Mouse (Mus musculus): ENCODE results near the gene Nmu. TPM values are rescaled to one million over a fixed set of nuclear protein-coding genes. Genes with fewer than 3 reads are reported as not detected.

The Nmu gene
- polyA plus RNA-seq, 1 experiment, result not detected

- H3K9me3 ChIP-seq (ENCODE audit: control insufficient read depth, low read length), result no peaks in the 10 kb centered on the region
- no peak overlapping the region for H3K4me3 ChIP-seq (replicated peaks)
- no peaks in the 10 kb centered on the region for H3K36me3 ChIP-seq (ENCODE audit: control insufficient read depth)
- no peak for TF ChIP-seq GATA1 (IDR thresholded peaks at IDR 0.05; ENCODE audit: low read length)
- no peak for TF ChIP-seq TAL1 (IDR thresholded peaks at IDR 0.05; ENCODE audit: low read length)
- no peaks in the 10 kb centered on the region for H3K4me1 ChIP-seq (ENCODE audit: control insufficient read depth)
- H3K27me3 ChIP-seq (ENCODE audit: control insufficient read depth), result peaks cover 23% of the 10 kb centered on the region
Observed at GRCm38 (mm10) chr5:76365406-76365805, 1.8 kb upstream of the Nmu start.

GRCm38 (mm10) chr5:76360786-76361185 lies 2.8 kb downstream of the Nmu start:
- no peak overlapping the region for H3K4me3 ChIP-seq (replicated peaks)
- H3K4me1 ChIP-seq (ENCODE audit: control insufficient read depth), result no peaks in the 10 kb centered on the region
- no peaks in the 10 kb centered on the region for H3K36me3 ChIP-seq (ENCODE audit: control insufficient read depth)
- H3K9me3 ChIP-seq (ENCODE audit: control insufficient read depth, low read length), result no peaks in the 10 kb centered on the region
- no peak for TF ChIP-seq GATA1 (IDR thresholded peaks at IDR 0.05; ENCODE audit: low read length)
- TF ChIP-seq TAL1 (IDR thresholded peaks at IDR 0.05; ENCODE audit: low read length), result no peak
- H3K27me3 ChIP-seq (ENCODE audit: control insufficient read depth), result peaks cover 23% of the 10 kb centered on the region

DNA sequence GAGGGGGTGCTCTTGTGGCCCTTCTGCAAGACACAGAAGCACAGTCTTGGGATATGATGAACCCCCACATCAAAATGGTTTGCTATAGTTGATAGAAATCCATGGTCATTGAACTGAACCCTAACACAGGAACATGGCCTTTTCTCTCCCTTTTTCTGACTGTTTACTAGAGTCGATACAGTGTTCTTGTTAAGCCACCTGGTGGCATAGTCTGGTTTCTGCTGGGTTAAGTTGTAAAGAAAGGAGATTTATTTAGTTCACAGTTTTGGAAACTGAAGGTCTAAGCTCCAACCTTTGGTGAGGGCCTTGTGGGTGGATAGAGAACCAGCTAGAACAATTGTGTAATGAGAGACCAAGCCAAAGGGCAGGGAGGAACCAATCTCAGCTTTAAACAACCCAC lies 3.5 kb downstream of the Nmu start:
- no peak for TF ChIP-seq TAL1 (IDR thresholded peaks at IDR 0.05; ENCODE audit: low read length)
- TF ChIP-seq GATA1 (IDR thresholded peaks at IDR 0.05; ENCODE audit: low read length), result no peak

GRCm38 (mm10) chr5:76351953-76352611 lies 11.5 kb downstream of the Nmu start:
- Histone ChIP-seq H3K27me3 (ENCODE audit: control insufficient read depth) (no peaks in the 10 kb centered on the region), H3K9me3 (ENCODE audit: control insufficient read depth, low read length) (no peaks in the 10 kb centered on the region), H3K4me3 (replicated peaks) (no peak overlapping the region), H3K4me1 (ENCODE audit: control insufficient read depth) (no peaks in the 10 kb centered on the region), H3K36me3 (ENCODE audit: control insufficient read depth) (no peaks in the 10 kb centered on the region)
- TF ChIP-seq TAL1 (IDR thresholded peaks at IDR 0.05; ENCODE audit: low read length) (no peak), GATA1 (IDR thresholded peaks at IDR 0.05; ENCODE audit: low read length) (no peak)

More for the DNA sequence above, 3.5 kb downstream of the Nmu start:
- H3K9me3 ChIP-seq (ENCODE audit: control insufficient read depth, low read length), result no peaks in the 10 kb centered on the region
- H3K36me3 ChIP-seq (ENCODE audit: control insufficient read depth), result no peaks in the 10 kb centered on the region
- no peaks in the 10 kb centered on the region for H3K4me1 ChIP-seq (ENCODE audit: control insufficient read depth)
- no peak overlapping the region for H3K4me3 ChIP-seq (replicated peaks)
- H3K27me3 ChIP-seq (ENCODE audit: control insufficient read depth), result peaks cover 21% of the 10 kb centered on the region

GRCm38 (mm10) chr5:76351537-76351936 lies 12.1 kb downstream of the Nmu start:
- Histone ChIP-seq H3K4me3 (replicated peaks) (no peak overlapping the region), H3K27me3 (ENCODE audit: control insufficient read depth) (no peaks in the 10 kb centered on the region), H3K36me3 (ENCODE audit: control insufficient read depth) (no peaks in the 10 kb centered on the region), H3K4me1 (ENCODE audit: control insufficient read depth) (no peaks in the 10 kb centered on the region), H3K9me3 (ENCODE audit: control insufficient read depth, low read length) (no peaks in the 10 kb centered on the region)
- TF ChIP-seq TAL1 (IDR thresholded peaks at IDR 0.05; ENCODE audit: low read length) (no peak), GATA1 (IDR thresholded peaks at IDR 0.05; ENCODE audit: low read length) (no peak)

DNA sequence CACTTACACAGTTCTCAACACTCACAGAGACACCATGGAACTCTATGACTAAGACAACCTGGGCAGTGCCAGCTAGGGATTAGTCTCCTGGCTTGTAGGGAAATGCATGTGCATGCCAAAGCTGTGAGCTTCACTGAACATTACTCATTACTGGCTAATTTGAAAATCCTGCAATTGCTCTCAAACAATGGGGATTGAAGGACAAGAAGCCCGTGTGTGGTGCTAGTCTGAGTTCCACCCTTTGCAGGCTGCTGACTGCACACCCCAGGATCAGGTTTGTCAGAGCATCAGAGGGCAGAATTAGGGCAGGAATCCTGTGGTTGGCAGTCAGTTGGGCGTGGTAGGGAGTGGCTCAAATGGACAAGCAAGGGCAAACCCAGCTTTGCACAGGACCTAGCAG lies 17.5 kb downstream of the Nmu start:
- no peak for TF ChIP-seq TAL1 (IDR thresholded peaks at IDR 0.05; ENCODE audit: low read length)
- no peak for TF ChIP-seq GATA1 (IDR thresholded peaks at IDR 0.05; ENCODE audit: low read length)
- no peaks in the 10 kb centered on the region for H3K4me1 ChIP-seq (ENCODE audit: control insufficient read depth)
- H3K4me3 ChIP-seq (replicated peaks), result no peak overlapping the region
- H3K36me3 ChIP-seq (ENCODE audit: control insufficient read depth), result no peaks in the 10 kb centered on the region
- no peaks in the 10 kb centered on the region for H3K27me3 ChIP-seq (ENCODE audit: control insufficient read depth)
- H3K9me3 ChIP-seq (ENCODE audit: control insufficient read depth, low read length), result no peaks in the 10 kb centered on the region

DNA sequence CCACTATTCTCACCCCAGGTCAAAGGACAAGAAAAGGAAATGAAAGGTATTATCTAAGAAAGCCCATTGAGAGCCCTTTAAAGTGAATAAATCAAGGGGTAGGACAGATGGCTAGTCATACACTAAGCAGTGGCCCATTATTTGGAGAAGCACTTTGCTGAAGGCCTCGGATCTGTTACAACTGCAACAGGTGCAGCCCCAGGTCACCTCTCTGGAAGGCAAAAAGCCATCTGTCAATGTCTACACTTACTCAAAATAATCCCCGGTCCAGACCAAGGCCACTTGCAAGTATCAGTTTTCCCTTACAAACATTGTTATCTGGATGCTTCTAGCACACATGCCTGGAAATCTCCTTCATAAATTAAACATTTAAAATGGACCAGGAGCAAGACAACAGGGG lies 22.7 kb downstream of the Nmu start:
- no peak overlapping the region for H3K4me3 ChIP-seq (replicated peaks)
- no peaks in the 10 kb centered on the region for H3K27me3 ChIP-seq (ENCODE audit: control insufficient read depth)
- no peaks in the 10 kb centered on the region for H3K4me1 ChIP-seq (ENCODE audit: control insufficient read depth)
- no peaks in the 10 kb centered on the region for H3K36me3 ChIP-seq (ENCODE audit: control insufficient read depth)
- H3K9me3 ChIP-seq (ENCODE audit: control insufficient read depth, low read length), result no peaks in the 10 kb centered on the region
- TF ChIP-seq GATA1 (IDR thresholded peaks at IDR 0.05; ENCODE audit: low read length), result no peak
- no peak for TF ChIP-seq TAL1 (IDR thresholded peaks at IDR 0.05; ENCODE audit: low read length)

- Histone ChIP-seq H3K9me3 (ENCODE audit: control insufficient read depth, low read length) (no peaks in the 10 kb centered on the region), H3K27me3 (ENCODE audit: control insufficient read depth) (no peaks in the 10 kb centered on the region), H3K36me3 (ENCODE audit: control insufficient read depth) (no peaks in the 10 kb centered on the region), H3K4me3 (replicated peaks) (no peak overlapping the region), H3K4me1 (ENCODE audit: control insufficient read depth) (no peaks in the 10 kb centered on the region)
- TF ChIP-seq TAL1 (IDR thresholded peaks at IDR 0.05; ENCODE audit: low read length) (no peak), GATA1 (IDR thresholded peaks at IDR 0.05; ENCODE audit: low read length) (no peak)
Observed at GRCm38 (mm10) chr5:76337100-76337499, 26.5 kb downstream of the Nmu start.

- Histone ChIP-seq H3K27me3 (ENCODE audit: control insufficient read depth) (no peaks in the 10 kb centered on the region), H3K9me3 (ENCODE audit: control insufficient read depth, low read length) (0 out of 2 replicates have a peak, but pooled peaks cover 2% of the 10 kb centered on the region), H3K4me3 (replicated peaks) (no peak overlapping the region), H3K4me1 (ENCODE audit: control insufficient read depth) (no peaks in the 10 kb centered on the region), H3K36me3 (ENCODE audit: control insufficient read depth) (no peaks in the 10 kb centered on the region)
- TF ChIP-seq TAL1 (IDR thresholded peaks at IDR 0.05; ENCODE audit: low read length), result no peak
- TF ChIP-seq GATA1 (IDR thresholded peaks at IDR 0.05; ENCODE audit: low read length), result no peak
Observed at GRCm38 (mm10) chr5:76333833-76334232, 29.8 kb downstream of the Nmu start.

DNA sequence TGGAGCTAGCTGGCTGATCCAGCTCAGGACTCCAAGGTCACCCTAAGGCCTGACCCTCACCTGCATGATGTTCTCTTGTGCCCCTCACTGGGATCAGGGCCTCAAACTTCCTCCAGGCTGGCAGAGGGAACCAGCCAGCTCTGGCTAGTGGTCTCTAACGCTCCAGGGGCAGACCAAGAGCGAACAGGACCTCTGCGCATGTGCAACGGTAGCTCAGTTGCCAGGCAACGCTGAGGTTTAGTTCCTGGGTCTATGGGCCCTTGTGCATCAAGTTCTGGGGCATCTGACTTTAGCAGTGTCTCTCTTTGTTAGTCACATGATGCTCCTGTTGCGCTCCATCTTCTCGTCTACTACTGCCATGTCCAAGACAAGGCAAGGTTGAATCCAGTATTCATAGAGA lies 32.6 kb downstream of the Nmu start, which contains the start of gene Pdcl2:
Gene Pdcl2 (minus strand): TSS at position 204 of the 400 bp plus-strand sequence.
- Histone ChIP-seq H3K4me1 (ENCODE audit: control insufficient read depth) (no peaks in the 10 kb centered on the region), H3K9me3 (ENCODE audit: control insufficient read depth, low read length) (0 out of 2 replicates have a peak, but pooled peaks cover 2% of the 10 kb centered on the region)
- TF ChIP-seq TAL1 (IDR thresholded peaks at IDR 0.05; ENCODE audit: low read length), result no peak
- no peak for TF ChIP-seq GATA1 (IDR thresholded peaks at IDR 0.05; ENCODE audit: low read length)

More for the DNA sequence above, 32.6 kb downstream of the Nmu start, which contains the start of gene Pdcl2:
- H3K27me3 ChIP-seq (ENCODE audit: control insufficient read depth), result no peaks in the 10 kb centered on the region
- no peaks in the 10 kb centered on the region for H3K36me3 ChIP-seq (ENCODE audit: control insufficient read depth)
- H3K4me3 ChIP-seq (replicated peaks), result no peak within 1 kb of the TSS
